Mouse (Mus musculus) midbrain, embryonic 11.5 days (tissue): Measurements from ENCODE around the gene Rhox7b. TPM values are rescaled to one million over a fixed set of nuclear protein-coding genes. Genes with fewer than 3 reads are reported as not detected.
"Not testable (repeated sequence)": the region's sequence is repeated elsewhere in the genome, so short reads cannot be mapped to it uniquely, and the experiment has no call there.

Source experiments
- ATAC-seq: fragments of 200-750 bp; cut with Nextera tagmentation; 2 replicates; pipeline ENCODE4 v1.8.0; 2017; ENCODE audit warnings: moderate TSS enrichment, moderate library complexity; ENCODE audit not compliant: low FRiP score
- DNase-seq: peaks from one replicate; pipeline ENCODE4 v3.0.0; 2015; ENCODE audit warnings: low spot score; ENCODE audit errors: missing footprints
- H3K27ac ChIP-seq: fragments of 300-500 bp; sonication (generic); 2 replicates; pipeline ENCODE4 v1.5.1; 2014; ENCODE audit warnings: low read depth, low read length
- H3K27me3 ChIP-seq: fragments of 300-500 bp; sonication (generic); 2 replicates; pipeline ENCODE4 v1.6.1; 2014; ENCODE audit warnings: mild to moderate bottlenecking, low read length, moderate library complexity, mixed read lengths; ENCODE audit not compliant: control insufficient read depth, insufficient read depth
- H3K36me3 ChIP-seq: fragments of 300-500 bp; sonication (generic); 2 replicates; pipeline ENCODE4 v1.6.1; 2014; ENCODE audit warnings: mild to moderate bottlenecking, low read length, moderate library complexity, mixed read lengths; ENCODE audit not compliant: control insufficient read depth, insufficient read depth
- H3K4me1 ChIP-seq: fragments of 300-500 bp; sonication (generic); 2 replicates; pipeline ENCODE4 v1.6.1; 2014; ENCODE audit warnings: low read length; ENCODE audit not compliant: control insufficient read depth, insufficient read depth
- H3K4me2 ChIP-seq: fragments of 300-500 bp; sonication (generic); 2 replicates; pipeline ENCODE4 v1.6.1; 2014; ENCODE audit warnings: mild to moderate bottlenecking, moderate library complexity
- H3K4me3 ChIP-seq: fragments of 300-500 bp; sonication (generic); 2 replicates; pipeline ENCODE4 v1.5.1; 2014; ENCODE audit warnings: low read depth, low read length
- H3K9ac ChIP-seq: fragments of 300-500 bp; sonication (generic); 2 replicates; pipeline ENCODE4 v1.6.1; 2014; ENCODE audit warnings: low read length
- H3K9me3 ChIP-seq: fragments of 300-500 bp; sonication (generic); 2 replicates; pipeline ENCODE4 v1.6.1; 2016; ENCODE audit warnings: low read length; ENCODE audit not compliant: control insufficient read depth
- WGBS: fragments of 180-500 bp; shearing (Covaris S2); extraction: QIAGEN DNeasy Blood & Tissue Kit; methylation state at CpG from one replicate; pipeline ENCODE4 v1.1.7; 2014; 5-methylcytosine and 5-hydroxymethylcytosine counted together
- polyA plus RNA-seq: library from polyadenylated mRNA; unstranded; fragments of >200 nt; fragmentation: Nextera tagmentation; extraction: Ambion mirVana; gene quantifications from 2 replicates; pipeline ENCODE4 v1.2.1, GENCODE M21; 2014

Gene Rhox7b
- not detected in 2 replicates for polyA plus RNA-seq

DNA sequence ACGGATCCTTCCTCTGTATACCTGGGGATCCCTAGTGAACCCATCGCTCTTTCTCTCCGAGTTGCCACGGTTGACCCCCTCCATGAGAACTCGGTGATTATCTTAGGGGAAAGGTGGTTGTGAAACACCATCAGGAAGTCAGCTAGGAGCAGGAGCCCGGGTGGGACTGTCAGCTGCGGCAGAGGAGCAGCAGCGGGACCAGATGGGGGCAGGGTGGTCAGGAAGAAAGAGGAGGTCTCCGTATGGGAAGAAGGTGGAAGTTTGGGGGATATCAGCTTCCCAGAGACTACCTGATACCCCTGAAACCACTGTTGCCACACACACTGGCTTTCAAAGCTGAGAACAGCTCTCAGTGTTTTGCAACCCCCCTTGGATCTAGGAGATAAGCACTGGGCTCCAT lies at the start of gene Rhox7b:
TSS of gene Rhox7b (minus strand) at position 101 of the 400 bp plus-strand sequence.
- H3K9me3 ChIP-seq, H3K4me1 ChIP-seq, H3K4me2 ChIP-seq, H3K36me3 ChIP-seq, DNase-seq, ATAC-seq, H3K27me3 ChIP-seq, H3K4me3 ChIP-seq, H3K27ac ChIP-seq, H3K9ac ChIP-seq: not testable (repeated sequence)
- 71% methylated on average over 9 of the region's 9 CpGs for WGBS

DNA sequence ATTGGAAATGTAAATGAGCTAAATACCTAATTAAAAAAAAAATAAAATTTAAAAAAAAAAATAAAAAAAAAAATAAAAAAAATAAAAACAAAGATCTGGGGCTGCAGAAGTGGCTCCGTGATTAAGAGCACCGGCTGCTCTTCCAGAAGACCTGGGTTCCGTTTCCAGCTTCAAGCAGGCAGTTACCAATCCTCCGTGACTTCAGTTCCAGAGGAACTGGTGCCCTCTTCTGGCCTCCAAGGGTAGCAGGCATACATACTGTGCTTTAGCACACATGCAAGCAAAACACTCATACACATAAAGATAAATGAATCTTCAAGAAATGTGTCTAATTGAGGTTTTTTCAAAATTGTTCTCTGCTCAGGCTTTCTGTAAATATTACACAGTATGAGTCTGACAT lies 19.3 kb upstream of the Rhox7b start:
- no peak overlapping the region for H3K27ac ChIP-seq
- no peak for ATAC-seq
- 74% methylated on average over 4 of the region's 4 CpGs for WGBS

DNA sequence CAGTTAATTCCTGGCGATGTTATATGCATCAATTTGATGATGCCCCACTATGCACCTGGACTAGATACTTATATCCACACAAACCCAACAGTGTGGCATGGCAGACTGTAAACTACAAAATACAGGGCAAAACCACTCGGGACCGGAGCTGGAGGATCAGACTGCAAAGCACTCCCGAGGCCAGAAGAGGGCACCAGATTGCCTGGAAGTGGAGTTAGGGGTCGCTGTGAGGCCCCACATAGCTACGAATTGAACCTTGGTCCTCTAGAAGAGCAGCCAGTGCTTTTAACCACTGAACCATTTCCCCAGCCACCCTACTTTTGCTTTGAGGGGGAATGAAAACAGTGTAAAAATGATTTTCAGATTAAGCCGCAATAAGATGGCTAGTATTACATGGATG lies 11.5 kb upstream of the Rhox7b start:
- DNase-seq: no peak
- Histone ChIP-seq H3K36me3 (no peaks in the 10 kb centered on the region), H3K27me3 (no peaks in the 10 kb centered on the region), H3K4me1 (no peaks in the 10 kb centered on the region), H3K9me3 (no peaks in the 10 kb centered on the region), H3K4me3 (no peak overlapping the region), H3K27ac (no peak overlapping the region), H3K4me2 (no peak overlapping the region), H3K9ac (no peak overlapping the region)
- no peak for ATAC-seq
- 49% methylated on average over 7 of the region's 7 CpGs for WGBS

More for the DNA sequence above, 19.3 kb upstream of the Rhox7b start:
- Histone ChIP-seq H3K36me3 (no peaks in the 10 kb centered on the region), H3K4me3 (no peak overlapping the region), H3K9me3 (no peaks in the 10 kb centered on the region), H3K9ac (no peak overlapping the region), H3K4me2 (no peak overlapping the region), H3K4me1 (no peaks in the 10 kb centered on the region), H3K27me3 (no peaks in the 10 kb centered on the region)
- no peak for DNase-seq

GRCm38 (mm10) chrX:37903727-37904126 lies 6.7 kb upstream of the Rhox7b start:
- no peaks in the 10 kb centered on the region for H3K9me3 ChIP-seq
- H3K36me3 ChIP-seq: no peaks in the 10 kb centered on the region
- H3K4me2 ChIP-seq: no peak overlapping the region
- no peak overlapping the region for H3K9ac ChIP-seq
- no peak for ATAC-seq
- H3K4me1 ChIP-seq: no peaks in the 10 kb centered on the region
- no peak overlapping the region for H3K4me3 ChIP-seq
- DNase-seq: no peak
- H3K27me3 ChIP-seq: no peaks in the 10 kb centered on the region
- 66% methylated on average over 5 of the region's 5 CpGs for WGBS
- no peak overlapping the region for H3K27ac ChIP-seq

DNA sequence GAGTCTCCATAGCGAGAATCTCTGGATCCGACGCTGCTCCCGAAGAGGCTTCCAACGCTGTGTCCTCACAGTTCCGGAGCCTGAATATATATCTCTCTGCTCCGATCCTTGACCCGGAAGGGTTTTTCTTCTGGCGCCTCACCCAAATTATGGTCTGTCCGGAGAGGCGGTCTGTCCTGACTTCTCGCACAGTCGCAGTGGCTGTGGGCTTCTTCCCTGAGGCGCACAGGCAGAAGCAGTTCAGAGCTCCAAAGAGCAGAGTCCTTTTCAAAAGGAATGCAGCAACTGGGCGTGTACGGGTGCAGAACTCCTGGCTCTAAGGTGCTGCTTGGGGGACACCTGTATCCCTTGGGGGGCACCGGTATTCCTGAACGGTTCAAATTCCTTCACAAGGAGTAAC lies 4.6 kb upstream of the Rhox7b start, which contains the start of gene Rhox9:
TSS of gene Rhox9 (minus strand) at position 101 of the 400 bp plus-strand sequence.
- 92% methylated on average over 9 of the region's 18 CpGs for WGBS
- H3K36me3 ChIP-seq, H3K4me1 ChIP-seq, H3K4me2 ChIP-seq, H3K27ac ChIP-seq, DNase-seq, H3K9ac ChIP-seq, H3K9me3 ChIP-seq, H3K4me3 ChIP-seq, H3K27me3 ChIP-seq, ATAC-seq: not testable (repeated sequence)

- Histone ChIP-seq H3K9me3 (no peaks in the 10 kb centered on the region), H3K9ac (no peak within 1 kb of the TSS), H3K4me1 (no peaks in the 10 kb centered on the region), H3K4me3 (no peak within 1 kb of the TSS), H3K4me2 (no peak within 1 kb of the TSS), H3K36me3 (no peaks in the 10 kb centered on the region), H3K27me3 (no peaks in the 10 kb centered on the region), H3K27ac (no peak within 1 kb of the TSS)
- ATAC-seq (no peak), DNase-seq (no peak)
- WGBS: 70% methylated on average over 4 of the region's 4 CpGs
Observed at GRCm38 (mm10) chrX:37878844-37879243, 18.2 kb downstream of the Rhox7b start, which contains the start of gene Rhox8. Gene Rhox8 (minus strand): TSS chrX:37878944.

DNA sequence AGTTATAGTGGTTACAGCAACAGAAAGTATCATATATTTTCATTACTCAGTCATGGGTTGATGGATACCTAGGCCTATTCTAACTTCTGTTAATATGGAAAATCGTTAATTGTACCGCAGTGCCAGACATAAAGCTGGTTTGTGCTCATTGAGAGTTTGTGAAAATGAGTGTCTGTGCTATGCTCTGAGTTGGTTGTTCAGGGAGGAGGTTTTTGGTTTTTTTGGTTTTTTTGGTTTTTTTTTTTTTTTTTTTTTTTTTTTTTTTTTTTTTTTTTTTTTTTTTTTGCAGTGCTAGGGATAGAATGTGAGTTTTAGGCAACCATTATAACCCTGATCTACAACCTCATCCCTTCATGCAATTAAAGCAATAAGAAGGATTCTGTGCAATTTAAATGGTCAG lies 25.4 kb downstream of the Rhox7b start:
- Histone ChIP-seq H3K27ac (no peak overlapping the region), H3K27me3 (no peaks in the 10 kb centered on the region), H3K4me3 (no peak overlapping the region), H3K4me1 (no peaks in the 10 kb centered on the region), H3K36me3 (no peaks in the 10 kb centered on the region), H3K9me3 (no peaks in the 10 kb centered on the region), H3K9ac (no peak overlapping the region), H3K4me2 (no peak overlapping the region)
- DNase-seq (no peak), ATAC-seq (no peak)
- WGBS: 93% methylated on average over 2 of the region's 2 CpGs

Other genes starting within 250 kb of the Rhox7b start
- 0.15 TPM in 1 of 2 replicates, not detected in the other for gene Rhox4g, start 245.9 kb downstream of the Rhox7b start, polyA plus RNA-seq
- not detected in 2 replicates for gene Rhox3h, start 228.5 kb downstream of the Rhox7b start, polyA plus RNA-seq
- not detected in 2 replicates for gene Rhox2h, start 224.0 kb downstream of the Rhox7b start, polyA plus RNA-seq
- gene Rhox5, start 92.4 kb downstream of the Rhox7b start, polyA plus RNA-seq: 1.2 and 1.4 TPM in 2 replicates
- gene Rhox6, start 70.3 kb downstream of the Rhox7b start, polyA plus RNA-seq: not detected in 2 replicates
- gene Rhox7a, start 65.5 kb downstream of the Rhox7b start, polyA plus RNA-seq: not detected in 2 replicates
- 0.11 TPM in 1 of 2 replicates, not detected in the other for gene Rhox8, start 18.3 kb downstream of the Rhox7b start, polyA plus RNA-seq
- gene Rhox9, start 4.5 kb upstream of the Rhox7b start, polyA plus RNA-seq: not detected in 2 replicates
- not detected in 2 replicates for gene Btg1-ps1, start 121.6 kb upstream of the Rhox7b start, polyA plus RNA-seq
- gene Btg1-ps2, start 145.9 kb upstream of the Rhox7b start, polyA plus RNA-seq: not detected in 2 replicates
- not detected in 2 replicates for gene Rhox10, start 169.2 kb upstream of the Rhox7b start, polyA plus RNA-seq
- not detected in 2 replicates for gene Rhox11, start 187.9 kb upstream of the Rhox7b start, polyA plus RNA-seq
- not detected in 2 replicates for gene Rhox12, start 213.7 kb upstream of the Rhox7b start, polyA plus RNA-seq
- not detected in 2 replicates for gene Rhox13, start 224.0 kb upstream of the Rhox7b start, polyA plus RNA-seq